Mouse (Mus musculus) cerebellum, adult 2 months (tissue): ENCODE results near the gene Amotl1. TPM values are rescaled to one million over a fixed set of nuclear protein-coding genes. Genes with fewer than 3 reads are reported as not detected.

Experiments
- DNase-seq, 2 experiments: peaks; one replicate each; pipeline ENCODE4 v3.0.0; 2021
- H3K27ac ChIP-seq: fragments of 200-500 bp; 2 replicates; pipeline ENCODE4 v1.5.1; 2012; ENCODE audit warnings: low read length, control low read depth, inconsistent platforms; ENCODE audit not compliant: insufficient read depth
- H3K27me3 ChIP-seq: fragments of 200-500 bp; 2 replicates; pipeline ENCODE4 v1.6.1; 2012; ENCODE audit warnings: inconsistent platforms, mild to moderate bottlenecking, low read length, moderate library complexity; ENCODE audit not compliant: control insufficient read depth, insufficient read depth
- H3K4me1 ChIP-seq: fragments of 200-500 bp; 2 replicates; pipeline ENCODE4 v1.6.1; 2011; ENCODE audit warnings: low read length; ENCODE audit not compliant: control insufficient read depth, insufficient read depth
- H3K4me3 ChIP-seq: fragments of 200-500 bp; replicated peaks from 2 replicates; pipeline ENCODE3; 2011; ENCODE audit warnings: mild to moderate bottlenecking, low read depth, low read length, control low read depth; ENCODE audit not compliant: insufficient read depth
- CTCF ChIP-seq: fragments of 200-500 bp; IDR thresholded peaks from 2 replicates; pipeline ENCODE4 v1.5.1; 2011; ENCODE audit warnings: low read depth, mild to moderate bottlenecking, control low read depth, low read length, moderate library complexity, borderline replicate concordance; ENCODE audit not compliant: insufficient read depth
- POLR2A ChIP-seq: fragments of 200-500 bp; IDR thresholded peaks from 2 replicates; pipeline ENCODE4 v1.6.1; 2011; ENCODE audit warnings: low read length, control low read depth, borderline replicate concordance; ENCODE audit not compliant: insufficient read depth
- WGBS: fragments of 180-500 bp; shearing (Covaris S2); methylation state at CpG from one replicate; pipeline ENCODE4 v1.1.7; 2018; 5-methylcytosine and 5-hydroxymethylcytosine counted together
- polyA plus RNA-seq: library from polyadenylated mRNA; depleted of rRNA; stranded (reverse); fragments of >200 nt; gene quantifications from 2 replicates; pipeline ENCODE4 v1.2.3, GENCODE M21; 2012

Amotl1 gene
- polyA plus RNA-seq, 1 experiment = 10.3 TPM

DNA sequence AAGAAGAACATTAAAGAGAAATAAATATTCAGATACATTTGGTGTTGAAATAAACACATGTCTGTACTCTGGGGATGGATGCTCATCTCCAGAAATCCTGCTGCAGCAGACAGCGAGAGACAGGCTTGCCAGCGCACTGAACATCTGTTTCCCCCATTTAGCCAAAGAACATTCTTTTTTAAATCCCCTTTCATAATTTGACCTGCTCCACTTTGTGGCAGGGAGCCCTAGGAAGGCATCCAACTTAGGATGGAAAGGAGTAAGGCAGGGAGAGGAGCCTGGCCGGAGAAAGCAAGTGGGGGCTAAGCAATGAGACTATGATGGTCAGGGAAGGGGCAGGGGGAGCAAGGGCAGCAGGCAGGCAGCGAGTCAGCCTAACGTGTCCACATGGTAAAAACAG, 21.6 kb downstream of the Amotl1 start:
- Histone ChIP-seq H3K27me3 (no peaks in the 10 kb centered on the region), H3K4me1 (no peaks in the 10 kb centered on the region), H3K27ac (no peak overlapping the region), H3K4me3 (no peak overlapping the region)
- DNase-seq = no peak
- no peak for TF ChIP-seq CTCF
- TF ChIP-seq POLR2A = no peak
- 17% methylated on average over 5 of the region's 5 CpGs for WGBS

DNA sequence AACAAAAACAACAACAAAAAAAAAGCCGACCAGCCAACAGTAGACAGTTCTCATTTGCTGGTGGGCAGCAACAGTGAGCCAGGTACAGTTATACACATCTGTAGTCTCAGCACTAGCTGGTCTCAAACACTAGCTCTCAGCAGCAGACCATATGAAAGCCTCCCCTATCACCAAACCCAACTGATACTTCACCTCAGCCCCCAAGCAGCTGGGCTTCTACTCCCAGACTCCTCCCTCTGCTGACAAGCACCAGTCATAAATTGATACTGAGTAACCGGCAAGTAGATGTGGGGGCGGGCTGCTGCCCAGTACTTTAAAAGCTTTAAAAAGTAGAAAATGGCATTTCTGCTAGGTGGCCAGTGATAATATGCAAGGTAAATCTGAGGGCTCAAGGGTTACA, 22.0 kb downstream of the Amotl1 start:
- no peaks in the 10 kb centered on the region for H3K27me3 ChIP-seq
- H3K4me3 ChIP-seq = no peak overlapping the region
- no peak for TF ChIP-seq POLR2A
- TF ChIP-seq CTCF = no peak
- WGBS = 56% methylated on average over 3 of the region's 3 CpGs
- no peak for DNase-seq
- H3K4me1 ChIP-seq = no peaks in the 10 kb centered on the region
- H3K27ac ChIP-seq = no peak overlapping the region

DNA sequence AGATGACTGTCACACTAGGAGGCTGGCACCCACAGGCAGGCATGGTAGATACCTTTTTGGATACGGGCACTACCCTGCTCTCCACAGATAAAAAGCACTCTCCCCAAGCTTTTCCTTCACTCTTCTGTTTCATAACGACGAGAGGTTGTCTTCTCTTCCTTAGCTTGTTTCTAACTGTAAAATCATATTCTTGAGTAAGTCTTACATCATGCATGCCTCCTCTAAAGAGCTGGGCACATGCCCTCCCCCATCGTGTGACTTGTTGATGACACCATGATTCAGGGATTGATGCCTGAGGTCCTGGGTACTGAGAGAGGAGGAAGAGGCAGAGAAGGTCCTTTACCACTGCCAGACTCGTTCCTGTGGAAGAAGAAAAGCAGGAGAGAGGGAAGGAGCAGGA, 24.7 kb downstream of the Amotl1 start:
- H3K27me3 ChIP-seq = no peaks in the 10 kb centered on the region

DNA sequence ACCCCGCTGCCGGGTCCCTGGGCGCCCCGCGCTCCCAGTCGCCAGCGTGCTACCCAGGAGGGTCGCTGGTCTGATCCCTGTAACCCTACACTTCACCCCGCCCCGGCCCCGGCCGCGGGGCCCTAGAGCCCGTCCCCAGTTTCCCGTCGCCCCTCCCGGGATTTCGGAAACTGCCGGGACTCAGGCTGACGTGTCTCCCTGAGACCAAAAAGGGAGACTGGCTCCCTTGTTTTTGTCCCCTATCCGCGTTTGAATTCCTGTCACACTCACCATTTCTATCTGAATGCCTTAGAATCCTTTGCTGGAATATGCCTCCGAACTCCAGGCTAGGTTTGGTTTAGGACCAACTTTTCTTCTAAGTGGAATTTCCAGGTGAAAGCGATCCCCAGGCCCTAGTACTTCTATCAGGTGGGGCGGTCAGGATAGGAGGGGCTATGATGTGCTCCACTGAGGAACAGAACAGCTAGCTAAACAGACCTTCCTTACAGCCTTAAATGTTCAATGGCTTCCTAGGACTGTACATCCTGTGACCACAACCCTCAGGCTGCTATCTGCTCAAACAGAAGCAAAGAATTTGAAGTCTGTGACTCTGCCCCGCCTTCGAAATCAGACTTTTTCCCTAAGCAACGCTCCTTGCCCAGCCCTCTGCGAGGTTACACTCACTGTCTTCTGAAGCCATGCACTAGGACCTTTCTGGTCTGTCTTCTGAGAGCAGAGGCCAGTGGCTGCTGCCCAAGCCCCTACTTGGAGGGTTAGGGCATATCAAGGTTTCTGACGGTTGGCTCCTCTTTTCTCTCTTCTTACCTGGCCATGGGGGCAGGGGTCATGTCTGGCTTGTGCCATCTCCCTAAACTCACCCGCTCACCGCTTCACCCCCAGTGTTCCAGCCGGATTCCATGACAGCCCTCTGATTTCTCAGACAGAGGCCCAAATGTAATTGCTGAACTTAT, 29.6 kb downstream of the Amotl1 start:
- TF ChIP-seq POLR2A (no peak), CTCF (no peak)
- Histone ChIP-seq H3K27me3 (no peaks in the 10 kb centered on the region; the same call in 1 of the 2 replicates), H3K4me3 (peak overlapping the region; percentile 71), H3K4me1 (peaks cover 11% of the 10 kb centered on the region), H3K27ac (no peak overlapping the region)
- 14% methylated on average over 32 of the region's 33 CpGs for WGBS
- DNase-seq = no peak

More for the DNA sequence above, 24.7 kb downstream of the Amotl1 start:
- Histone ChIP-seq H3K27ac (no peak overlapping the region), H3K4me1 (0 out of 2 replicates have a peak, but pooled peaks cover 3% of the 10 kb centered on the region), H3K4me3 (no peak overlapping the region)
- DNase-seq = no peak
- TF ChIP-seq CTCF (no peak), POLR2A (no peak)
- WGBS = 79% methylated on average over 5 of the region's 5 CpGs

DNA sequence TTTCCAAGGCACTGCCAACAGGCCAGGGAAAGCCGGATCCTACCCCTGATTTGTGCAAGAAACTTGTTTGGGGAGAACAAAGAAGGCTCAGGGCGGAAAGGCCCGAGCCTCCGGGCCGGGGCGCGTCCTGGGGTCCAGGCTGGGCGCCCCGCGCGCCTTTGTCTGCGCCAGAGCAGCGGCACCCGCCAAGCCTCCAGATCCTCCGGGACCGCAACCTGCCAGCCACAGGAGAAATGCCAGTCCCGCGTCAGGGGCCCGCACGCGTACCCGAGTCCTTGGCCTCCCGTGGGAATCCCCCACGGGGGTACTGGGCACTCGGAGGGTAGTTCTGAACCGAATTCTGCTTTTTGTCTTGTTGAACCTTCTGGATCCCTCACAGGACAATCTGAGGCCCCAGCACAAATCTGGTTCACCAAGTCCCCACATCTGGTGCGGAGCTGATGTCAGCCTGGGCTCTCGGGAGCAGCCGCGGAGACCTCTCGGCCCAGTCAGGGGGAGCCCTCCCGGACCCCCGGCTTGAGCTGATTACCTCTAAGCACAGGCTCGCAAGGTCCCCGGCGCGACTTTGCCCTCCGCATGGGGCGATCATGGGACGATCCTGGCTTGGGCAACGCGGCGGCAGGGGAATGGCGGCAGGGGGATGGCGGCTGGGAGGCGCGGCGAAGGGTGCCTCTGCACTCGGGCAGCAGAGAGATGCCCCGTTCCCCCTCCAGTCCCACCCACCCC, 30.5 kb downstream of the Amotl1 start:
- Histone ChIP-seq H3K27ac (no peak overlapping the region), H3K4me1 (peaks cover 11% of the 10 kb centered on the region), H3K4me3 (peak overlapping the region; percentile 71), H3K27me3 (no peaks in the 10 kb centered on the region; the same call in 1 of the 2 replicates)
- under 1% methylated on average over 50 of the region's 50 CpGs for WGBS
- peak; percentile 29 to 48 for DNase-seq
- TF ChIP-seq POLR2A (no peak), CTCF (no peak)

GRCm38 (mm10) chr9:14613308-14614204, 31.3 kb downstream of the Amotl1 start:
- no peak for TF ChIP-seq POLR2A
- TF ChIP-seq CTCF = no peak
- peaks cover 11% of the 10 kb centered on the region for H3K4me1 ChIP-seq
- H3K4me3 ChIP-seq = peak overlapping the region; percentile 71
- H3K27me3 ChIP-seq = no peaks in the 10 kb centered on the region; the same call in 1 of the 2 replicates
- peak overlapping the region; percentile 16; the same call in 1 of the 2 replicates for H3K27ac ChIP-seq
- 32% methylated on average over 15 of the region's 15 CpGs for WGBS
- DNase-seq = peak in 1 of 2 experiments; percentile 13

- Histone ChIP-seq H3K4me3 (no peak overlapping the region), H3K27me3 (no peaks in the 10 kb centered on the region; the same call in 1 of the 2 replicates), H3K27ac (no peak overlapping the region), H3K4me1 (peaks cover 15% of the 10 kb centered on the region)
- no peak for DNase-seq
- TF ChIP-seq POLR2A (no peak), CTCF (no peak)
These were observed 32.3 kb downstream of the Amotl1 start for GRCm38 (mm10) chr9:14612588-14612987.
